Mouse (Mus musculus) heart, postnatal 0 days (tissue): ENCODE results near the gene Tnni3.

Experiments
- CTCF ChIP-seq: IDR thresholded peaks from 2 replicates; pipeline ENCODE4 v1.5.1; 2016; ENCODE audit warnings: antibody characterized with exemption, control low read depth, low read depth
- EP300 ChIP-seq: IDR thresholded peaks from 2 replicates; pipeline ENCODE4 v1.6.1; 2016; ENCODE audit warnings: antibody characterized with exemption, low read depth

DNA sequence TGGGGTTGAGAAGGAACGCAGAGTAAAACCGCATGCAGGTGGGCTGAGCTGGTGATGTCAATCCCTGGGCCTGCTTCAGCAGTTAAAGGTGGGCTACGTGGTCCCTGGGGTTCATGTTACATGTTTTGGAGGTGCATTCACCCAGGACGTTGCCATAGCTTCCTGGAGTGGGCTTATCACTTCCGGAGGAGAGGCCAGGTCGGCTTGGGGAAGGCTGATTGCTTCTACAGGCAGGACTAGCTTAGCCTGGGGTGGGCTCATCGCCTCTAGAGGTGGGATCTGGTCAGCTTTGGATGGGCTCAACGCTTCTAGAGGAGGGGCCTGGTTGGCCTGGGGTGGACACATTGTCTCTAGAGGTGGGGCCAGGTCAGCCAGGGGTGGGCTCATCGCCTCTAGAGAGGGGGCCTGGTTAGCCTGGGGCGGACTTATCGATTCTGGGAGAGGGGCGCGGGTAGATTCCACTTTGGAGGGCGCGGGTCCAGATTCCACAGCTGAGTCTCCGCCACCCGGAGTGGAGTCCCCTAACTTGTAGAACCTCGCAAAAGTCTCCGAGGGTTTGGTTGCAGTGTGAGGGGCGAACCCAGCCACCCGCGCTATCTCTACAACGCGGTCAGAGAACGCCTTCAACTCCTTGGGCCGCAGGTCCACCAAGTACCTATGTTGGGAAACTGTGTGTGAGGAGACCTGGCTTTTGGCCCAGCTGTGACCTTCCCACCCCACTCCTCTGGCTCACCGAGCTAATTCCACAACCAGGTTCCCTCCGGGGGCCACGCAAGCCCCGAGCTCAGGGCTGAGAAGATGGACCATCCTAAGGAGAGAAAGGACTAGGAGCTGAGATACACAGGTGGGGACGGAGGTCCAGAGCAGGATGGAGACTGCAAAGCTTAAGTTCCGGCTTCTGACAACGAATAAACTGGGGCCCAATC lies 561 bp downstream of the Tnni3 start:
- TF ChIP-seq CTCF: no peak
- TF ChIP-seq EP300: no peak
